Mouse (Mus musculus) small intestine, adult 2 months (tissue): ENCODE data around the gene Tnni2. TPM values are rescaled to one million over a fixed set of nuclear protein-coding genes. Genes with fewer than 3 reads are reported as not detected.

ENCODE experiments used
- H3K27ac ChIP-seq: fragments of 200-500 bp; 2 replicates; pipeline ENCODE4 v1.5.1; 2012; ENCODE audit warnings: low read depth, low read length, control low read depth, inconsistent platforms; ENCODE audit not compliant: insufficient read depth
- H3K27me3 ChIP-seq: fragments of 200-500 bp; 2 replicates; pipeline ENCODE4 v1.6.1; 2012; ENCODE audit warnings: mild to moderate bottlenecking, moderate library complexity, low read length, inconsistent platforms; ENCODE audit not compliant: control insufficient read depth, insufficient read depth
- H3K36me3 ChIP-seq: fragments of 200-500 bp; 2 replicates; pipeline ENCODE4 v1.6.1; 2012; ENCODE audit warnings: mild to moderate bottlenecking, low read length, control low read depth, inconsistent platforms; ENCODE audit not compliant: control insufficient read depth, insufficient read depth
- H3K4me1 ChIP-seq: fragments of 200-500 bp; 2 replicates; pipeline ENCODE4 v1.6.1; 2012; ENCODE audit warnings: low read length, inconsistent platforms, mixed read lengths; ENCODE audit not compliant: control insufficient read depth, insufficient read depth, insufficient read length
- H3K4me3 ChIP-seq: fragments of 200-500 bp; 2 replicates; pipeline ENCODE4 v1.5.1; 2012; ENCODE audit warnings: low read depth, mild to moderate bottlenecking, control low read depth, inconsistent platforms, low read length, moderate library complexity
- CTCF ChIP-seq: fragments of 200-500 bp; IDR thresholded peaks from 2 replicates; pipeline ENCODE4 v1.5.1; 2012; ENCODE audit warnings: low read depth, mild to moderate bottlenecking, control low read depth, inconsistent platforms, low read length, moderate library complexity, mixed read lengths; ENCODE audit not compliant: insufficient replicate concordance, insufficient read length; ENCODE audit errors: extremely low read depth
- POLR2A ChIP-seq: fragments of 200-500 bp; IDR thresholded peaks from 2 replicates; pipeline ENCODE4 v1.6.1; 2012; ENCODE audit warnings: low read depth, mild to moderate bottlenecking, control low read depth, inconsistent platforms, low read length, moderate library complexity
- WGBS: fragments of 180-500 bp; shearing (Covaris S2); methylation state at CpG from one replicate; pipeline ENCODE4 v1.1.7; 2018; 5-methylcytosine and 5-hydroxymethylcytosine counted together
- polyA plus RNA-seq: library from polyadenylated mRNA; depleted of rRNA; stranded (reverse); fragments of >200 nt; gene quantifications from 2 replicates; pipeline ENCODE4 v1.2.3, GENCODE M21; 2012

Tnni2 gene
- polyA plus RNA-seq, 1 experiment = 0.35 TPM

- Histone ChIP-seq H3K27me3 (no peaks in the 10 kb centered on the region), H3K27ac (no peak overlapping the region), H3K4me1 (no peaks in the 10 kb centered on the region), H3K36me3 (no peaks in the 10 kb centered on the region), H3K4me3 (no peak overlapping the region)
- TF ChIP-seq CTCF (no peak), POLR2A (no peak)
- WGBS = 67% methylated on average over 6 of the region's 6 CpGs
These were observed 28.3 kb upstream of the Tnni2 start for GRCm38 (mm10) chr7:142413285-142413684.

- 35% methylated on average over 4 of the region's 4 CpGs for WGBS
- Histone ChIP-seq H3K4me1 (no peaks in the 10 kb centered on the region), H3K27me3 (no peaks in the 10 kb centered on the region), H3K27ac (no peak overlapping the region), H3K36me3 (no peaks in the 10 kb centered on the region), H3K4me3 (no peak overlapping the region)
- TF ChIP-seq POLR2A (no peak), CTCF (no peak)
These were observed 26.3 kb upstream of the Tnni2 start for GRCm38 (mm10) chr7:142415314-142415713.

GRCm38 (mm10) chr7:142416225-142416624, 25.4 kb upstream of the Tnni2 start:
- no peaks in the 10 kb centered on the region for H3K4me1 ChIP-seq
- no peaks in the 10 kb centered on the region for H3K27me3 ChIP-seq
- 78% methylated on average over 3 of the region's 3 CpGs for WGBS
- no peak overlapping the region for H3K4me3 ChIP-seq
- TF ChIP-seq CTCF (no peak), POLR2A (no peak)
- H3K27ac ChIP-seq = no peak overlapping the region
- H3K36me3 ChIP-seq = no peaks in the 10 kb centered on the region

GRCm38 (mm10) chr7:142418027-142418426, 23.6 kb upstream of the Tnni2 start:
- H3K27ac ChIP-seq = no peak overlapping the region
- no peak for TF ChIP-seq POLR2A
- TF ChIP-seq CTCF = no peak
- H3K4me3 ChIP-seq = no peak overlapping the region
- no peaks in the 10 kb centered on the region for H3K4me1 ChIP-seq
- H3K36me3 ChIP-seq = no peaks in the 10 kb centered on the region
- WGBS = 86% methylated on average over 2 of the region's 2 CpGs
- no peaks in the 10 kb centered on the region for H3K27me3 ChIP-seq

GRCm38 (mm10) chr7:142418679-142419078, 22.9 kb upstream of the Tnni2 start:
- 90% methylated on average over 8 of the region's 8 CpGs for WGBS
- H3K4me3 ChIP-seq = no peak overlapping the region
- no peaks in the 10 kb centered on the region for H3K36me3 ChIP-seq
- H3K4me1 ChIP-seq = no peaks in the 10 kb centered on the region
- H3K27ac ChIP-seq = no peak overlapping the region
- TF ChIP-seq POLR2A = no peak
- TF ChIP-seq CTCF = no peak
- H3K27me3 ChIP-seq = no peaks in the 10 kb centered on the region

GRCm38 (mm10) chr7:142419887-142420286, 21.7 kb upstream of the Tnni2 start:
- no peaks in the 10 kb centered on the region for H3K4me1 ChIP-seq
- H3K27me3 ChIP-seq = no peaks in the 10 kb centered on the region
- WGBS = 49% methylated on average over 5 of the region's 5 CpGs
- no peak overlapping the region for H3K4me3 ChIP-seq
- no peak overlapping the region for H3K27ac ChIP-seq
- no peak for TF ChIP-seq POLR2A
- no peak for TF ChIP-seq CTCF
- no peaks in the 10 kb centered on the region for H3K36me3 ChIP-seq

- no peak for TF ChIP-seq CTCF
- TF ChIP-seq POLR2A = no peak
- no peak overlapping the region for H3K27ac ChIP-seq
- H3K4me1 ChIP-seq = no peaks in the 10 kb centered on the region
- no peaks in the 10 kb centered on the region for H3K36me3 ChIP-seq
- WGBS = 48% methylated on average over 2 of the region's 2 CpGs
- H3K4me3 ChIP-seq = no peak overlapping the region
- H3K27me3 ChIP-seq = no peaks in the 10 kb centered on the region
These were observed 19.8 kb upstream of the Tnni2 start for GRCm38 (mm10) chr7:142421826-142422225.

- WGBS = 74% methylated on average over 11 of the region's 11 CpGs
- no peak for TF ChIP-seq POLR2A
- no peak for TF ChIP-seq CTCF
- Histone ChIP-seq H3K4me3 (no peak overlapping the region), H3K27me3 (no peaks in the 10 kb centered on the region), H3K4me1 (no peaks in the 10 kb centered on the region), H3K36me3 (no peaks in the 10 kb centered on the region), H3K27ac (no peak overlapping the region)
These were observed 15.9 kb upstream of the Tnni2 start for GRCm38 (mm10) chr7:142425641-142426213.
